Comparison of ENCODE assay signal across 46 mouse cellular contexts in genomic region chr7:81536478-81536877, GRCm38 (mm10). TPM values are rescaled to one million over a fixed set of nuclear protein-coding genes. Genes with fewer than 3 reads are reported as not detected.
"Had no signal": no experiment of that assay in that cellular context is flagged by ENCODE, and none has a peak within 500 bp of the region (broad histone marks: within the 10 kb centered on the region; RNA-seq: fewer than 3 reads in every experiment).

No protein-coding gene starts in this region.

- H3K4me1 ChIP-seq: limb, embryonic 10.5 days; limb, embryonic 12.5 days; limb, embryonic 13.5 days; limb, embryonic 15.5 days; lung, embryonic 15.5 days had no signal

- H3K9ac ChIP-seq: limb, embryonic 12.5 days; limb, embryonic 13.5 days; limb, embryonic 15.5 days; liver, embryonic 12.5 days; liver, embryonic 13.5 days; liver, embryonic 14.5 days; liver, embryonic 15.5 days; liver, postnatal 0 days; lung, embryonic 14.5 days; lung, embryonic 15.5 days; midbrain, embryonic 12.5 days; midbrain, embryonic 13.5 days; midbrain, embryonic 15.5 days; neural tube, embryonic 12.5 days had no signal

- H3K9me3 ChIP-seq: limb, embryonic 10.5 days; limb, embryonic 12.5 days; limb, embryonic 15.5 days; liver, embryonic 15.5 days; lung, embryonic 15.5 days; midbrain, embryonic 12.5 days; midbrain, embryonic 15.5 days had no signal

- H3K27me3 ChIP-seq: limb, embryonic 12.5 days; limb, embryonic 13.5 days; limb, embryonic 15.5 days; liver, embryonic 13.5 days; liver, embryonic 15.5 days; lung, embryonic 15.5 days; midbrain, embryonic 12.5 days; midbrain, embryonic 13.5 days; midbrain, embryonic 15.5 days; neural tube, embryonic 12.5 days had no signal

- DNase-seq: left cerebral cortex, postnatal 4 days; liver; liver, embryonic 13.5 days; liver, postnatal 0 days; lung, adult 18-20 months; lung, adult 2 months; lung, embryonic 14.5 days; lung, postnatal 10 days; lung, postnatal 14 days; lung, postnatal 36 days; lung, postnatal 4 days had no signal

- H3K27ac ChIP-seq: left cerebral cortex, adult 2 months; limb, embryonic 10.5 days; limb, embryonic 12.5 days; limb, embryonic 13.5 days; limb, embryonic 15.5 days; liver, embryonic 12.5 days; liver, embryonic 13.5 days; liver, embryonic 14.5 days; liver, embryonic 15.5 days; lung, embryonic 15.5 days; macrophage; midbrain, embryonic 10.5 days; midbrain, embryonic 12.5 days; midbrain, embryonic 13.5 days; midbrain, embryonic 15.5 days; neural tube, embryonic 12.5 days had no signal

- H3K4me2 ChIP-seq: limb, embryonic 12.5 days; limb, embryonic 13.5 days; limb, embryonic 15.5 days; liver, embryonic 11.5 days; liver, embryonic 12.5 days; liver, embryonic 13.5 days; liver, embryonic 15.5 days; lung, embryonic 14.5 days; lung, embryonic 15.5 days; midbrain, embryonic 12.5 days; midbrain, embryonic 13.5 days; midbrain, embryonic 15.5 days; neural tube, embryonic 12.5 days had no signal

- ATAC-seq: liver, embryonic 12.5 days; liver, postnatal 0 days; lung, postnatal 0 days; midbrain, embryonic 13.5 days; midbrain, embryonic 15.5 days; midbrain, embryonic 16.5 days had no signal

- H3K4me3 ChIP-seq: left cerebral cortex, adult 2 months; limb, embryonic 10.5 days; limb, embryonic 12.5 days; limb, embryonic 13.5 days; limb, embryonic 15.5 days; liver, embryonic 12.5 days; liver, embryonic 13.5 days; liver, embryonic 15.5 days; lung, embryonic 15.5 days; megakaryocyte, embryonic 14.5 days; midbrain, embryonic 10.5 days; midbrain, embryonic 12.5 days; midbrain, embryonic 13.5 days; midbrain, embryonic 15.5 days; neural tube, embryonic 12.5 days had no signal

RNA-seq across cellular contexts. Expression of gene Fsd2, which starts 30.3 kb away (rescaled TPM):
- total RNA-seq: megakaryocyte-erythroid progenitor cell, adult 5-6 weeks had no signal
- polyA plus RNA-seq: midbrain, embryonic 10.5 days had no signal

RNA-seq across cellular contexts. Expression of gene BC048679, which starts 38.4 kb away (rescaled TPM):
- total RNA-seq: left cerebral cortex, adult 2 months; left cerebral cortex, adult 8-10 months; left cerebral cortex, postnatal 10 days; left cerebral cortex, postnatal 14 days; left cerebral cortex, postnatal 25 days; left cerebral cortex, postnatal 36 days; left cerebral cortex, postnatal 4 days; liver, adult 2 months; megakaryocyte progenitor cell, adult 5-6 weeks; megakaryocyte, adult 5-6 weeks; megakaryocyte-erythroid progenitor cell, adult 5-6 weeks; midbrain, postnatal 0 days; monocyte, adult 5-6 weeks had no signal
- polyA plus RNA-seq: limb, embryonic 10.5 days; limb, embryonic 11.5 days; limb, embryonic 12.5 days; limb, embryonic 13.5 days; limb, embryonic 14.5 days; limb, embryonic 15.5 days; liver, adult 2 months; liver, embryonic 11.5 days; liver, embryonic 12.5 days; liver, embryonic 13.5 days; liver, embryonic 14.5 days; liver, embryonic 15.5 days; liver, embryonic 16.5 days; liver, postnatal 0 days; lung, adult 2 months; lung, embryonic 14.5 days; lung, embryonic 15.5 days; lung, embryonic 16.5 days; lung, postnatal 0 days; macrophage; midbrain, embryonic 10.5 days; midbrain, embryonic 12.5 days; midbrain, embryonic 13.5 days; midbrain, embryonic 15.5 days; midbrain, embryonic 16.5 days; midbrain, postnatal 0 days; neural tube, embryonic 11.5 days; neural tube, embryonic 12.5 days had no signal

RNA-seq across cellular contexts. Expression of gene Ap3b2, which starts 42.8 kb away (rescaled TPM):
- total RNA-seq: liver, adult 2 months; megakaryocyte progenitor cell, adult 5-6 weeks; megakaryocyte, adult 5-6 weeks; megakaryocyte-erythroid progenitor cell, adult 5-6 weeks; monocyte, adult 5-6 weeks had no signal
- polyA plus RNA-seq: liver, adult 2 months; macrophage had no signal
